Mouse (Mus musculus) kidney, postnatal 10 days (tissue): ENCODE results near the gene Mgat5.

Experiments used
- DNase-seq: peaks from one replicate; pipeline ENCODE4 v3.0.0; 2021; ENCODE audit warnings: mixed read lengths

The Mgat5 gene

DNA sequence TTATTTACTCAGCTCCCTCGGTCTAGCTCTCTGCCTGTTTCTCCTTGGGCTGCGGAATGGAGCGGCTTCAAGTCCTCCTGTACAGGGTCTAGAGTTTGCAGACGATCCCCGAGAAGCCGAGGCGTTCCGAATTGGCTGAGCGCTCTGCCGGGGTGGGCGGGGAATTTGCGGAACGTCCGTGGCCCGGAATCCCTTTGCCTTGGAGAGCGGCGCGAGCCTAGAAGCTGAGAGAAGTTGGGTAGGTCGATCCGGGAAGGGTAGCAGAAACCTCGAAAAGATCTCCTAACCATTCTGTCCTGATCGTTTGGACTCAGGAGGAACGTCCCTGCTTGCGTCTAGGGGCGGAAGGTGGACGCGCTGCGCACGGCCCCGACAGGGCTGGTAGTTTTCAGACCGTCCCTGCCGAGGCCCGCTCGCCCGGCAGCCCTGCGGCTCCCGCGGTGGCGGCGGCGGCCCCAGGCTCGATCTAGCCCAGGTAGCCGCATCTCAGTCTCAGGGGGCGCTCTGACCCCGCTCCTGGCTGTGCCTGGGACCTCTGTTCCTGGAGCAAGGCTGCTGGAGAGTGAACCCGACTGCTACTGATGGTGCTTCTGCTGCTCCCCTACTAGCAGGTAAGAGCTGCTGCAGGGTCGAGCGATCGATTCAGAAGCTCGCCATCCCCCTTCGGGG, at the start of gene Mgat5:
Gene Mgat5 (plus strand): TSS at position 199 of the 669 bp plus-strand sequence.
- peak; percentile 94 for DNase-seq

GRCm38 (mm10) chr1:127160118-127160760, 44.6 kb upstream of the Mgat5 start:
- DNase-seq = peak; percentile 39

DNA sequence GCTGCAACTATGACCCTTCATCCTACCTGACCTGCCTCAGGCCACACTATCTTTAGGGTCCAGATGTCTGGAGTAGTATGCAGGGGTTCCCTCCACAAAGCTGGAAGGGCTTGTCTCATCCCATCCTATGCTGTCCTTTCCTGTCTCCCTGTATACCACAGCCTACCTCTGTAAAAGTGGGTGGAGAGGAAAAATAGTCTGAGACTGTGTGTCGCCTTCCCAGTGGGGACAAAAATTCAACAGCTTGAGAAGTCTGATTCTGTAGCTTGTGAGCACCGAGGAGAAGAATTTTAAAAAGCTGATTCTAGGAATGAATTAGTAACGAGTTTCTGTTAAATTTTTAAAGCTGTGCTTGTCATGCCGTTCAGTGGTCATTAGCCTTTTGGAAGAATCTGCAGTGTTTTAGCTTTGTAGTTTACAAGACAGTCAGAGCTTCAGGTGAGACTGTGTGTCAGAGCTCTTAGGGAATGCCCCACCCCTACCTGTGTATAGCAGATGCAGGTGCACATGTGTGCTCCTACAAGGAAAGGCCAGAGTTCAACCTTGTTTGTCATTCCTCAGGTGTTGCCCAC, 40.1 kb upstream of the Mgat5 start:
- no peak for DNase-seq

DNA sequence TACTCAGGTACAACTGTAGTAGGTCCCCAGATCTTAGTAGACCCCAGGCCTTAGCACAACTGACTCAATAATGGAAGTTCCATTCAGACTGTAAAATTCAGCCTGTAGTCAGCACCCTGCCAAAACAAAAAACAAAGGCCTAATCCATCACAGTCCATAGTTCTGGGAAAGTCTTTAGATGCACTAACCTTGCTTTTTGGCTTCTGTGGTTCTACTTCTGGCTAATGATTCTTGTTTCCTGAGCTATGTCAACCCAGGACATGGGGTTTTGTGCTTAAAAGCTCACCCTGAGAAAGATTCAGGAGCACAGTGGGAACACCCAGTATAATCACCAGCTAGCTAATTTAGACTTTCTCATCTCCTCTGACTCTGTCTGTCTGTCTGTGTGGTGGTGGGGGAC, 38.3 kb upstream of the Mgat5 start:
- DNase-seq = no peak

- no peak for DNase-seq
These were observed 37.2 kb upstream of the Mgat5 start for GRCm38 (mm10) chr1:127167586-127167985.

DNA sequence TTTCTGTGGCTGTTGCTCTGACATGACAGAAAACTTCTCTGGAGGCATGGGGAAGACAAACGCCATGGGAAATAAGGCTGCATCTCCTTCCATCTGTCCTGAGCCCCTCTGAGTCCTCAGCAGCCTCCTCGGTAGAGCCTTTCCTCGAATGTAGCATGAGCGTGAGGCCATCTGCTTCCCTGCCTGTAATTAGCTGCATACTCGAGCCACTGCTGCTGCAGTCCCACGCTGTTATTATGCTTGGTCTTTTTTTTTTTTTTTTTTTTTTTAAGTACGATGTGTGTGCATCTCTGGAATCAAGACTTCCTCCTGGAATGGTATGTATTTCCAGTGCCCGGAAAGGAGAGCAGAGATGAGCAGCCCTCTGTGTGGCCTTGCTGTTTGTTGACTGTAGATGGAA, 36.6 kb upstream of the Mgat5 start:
- no peak for DNase-seq

GRCm38 (mm10) chr1:127169516-127169915, 35.3 kb upstream of the Mgat5 start:
- DNase-seq = no peak

- DNase-seq = no peak
These were observed 33.5 kb upstream of the Mgat5 start for GRCm38 (mm10) chr1:127171361-127171760.

DNA sequence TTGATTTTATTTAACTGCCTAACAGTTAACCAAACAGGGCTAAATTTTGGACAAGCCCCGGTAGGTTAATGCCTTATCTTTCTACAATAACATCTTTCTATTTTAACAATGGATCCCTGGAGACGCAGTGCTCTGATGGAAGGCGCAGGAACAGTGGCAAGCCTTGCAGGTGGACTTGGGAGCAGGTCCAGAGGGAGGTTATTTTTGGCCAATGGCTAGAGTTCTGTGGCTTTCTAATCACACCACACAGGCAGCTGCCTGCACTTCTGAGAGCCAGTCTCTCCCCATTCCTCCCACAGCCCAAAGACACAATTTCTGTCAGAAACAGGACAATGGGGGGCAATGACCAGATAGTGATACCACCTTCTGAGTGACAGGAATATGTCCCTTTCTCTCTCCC, 31.4 kb upstream of the Mgat5 start:
- no peak for DNase-seq

DNA sequence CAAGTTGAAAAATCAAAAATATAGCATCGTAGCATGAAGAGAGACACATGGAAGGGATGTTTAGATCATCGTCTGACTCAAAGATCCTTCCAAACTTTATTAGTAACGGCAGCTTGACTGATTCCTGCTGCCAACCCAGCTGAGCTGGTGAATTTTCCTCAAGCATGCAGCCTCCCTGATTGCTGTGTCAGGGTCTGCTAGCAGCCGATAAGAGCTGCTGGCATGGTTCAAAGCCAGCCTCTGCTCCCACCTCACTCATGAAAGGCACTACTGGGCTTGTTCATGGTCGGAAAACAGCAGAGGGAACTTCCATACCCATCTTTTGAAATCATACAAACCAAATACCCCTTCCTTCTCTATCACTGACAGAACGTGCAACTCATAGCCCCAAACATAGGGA, 12.4 kb upstream of the Mgat5 start:
- DNase-seq = no peak

DNA sequence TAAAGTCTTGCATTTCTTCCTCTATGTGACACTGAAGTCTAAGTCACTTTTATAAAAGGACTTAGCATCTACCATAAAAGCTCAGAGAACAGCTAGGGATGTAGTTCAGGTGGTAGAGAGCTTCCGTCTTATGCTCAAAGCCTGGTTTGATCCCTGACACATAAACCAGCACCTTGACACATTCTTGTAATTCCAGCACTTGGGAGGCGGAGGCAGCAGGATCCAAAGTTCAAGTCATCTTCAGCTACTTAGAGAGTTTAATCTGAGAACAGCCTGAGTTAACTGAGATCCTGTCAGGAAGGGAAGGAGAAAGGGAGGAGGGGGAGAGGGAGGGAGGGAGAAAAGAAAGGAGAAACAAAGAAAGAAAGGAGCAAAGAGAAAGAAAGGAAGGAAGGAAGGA, 5.6 kb upstream of the Mgat5 start:
- DNase-seq = no peak

DNA sequence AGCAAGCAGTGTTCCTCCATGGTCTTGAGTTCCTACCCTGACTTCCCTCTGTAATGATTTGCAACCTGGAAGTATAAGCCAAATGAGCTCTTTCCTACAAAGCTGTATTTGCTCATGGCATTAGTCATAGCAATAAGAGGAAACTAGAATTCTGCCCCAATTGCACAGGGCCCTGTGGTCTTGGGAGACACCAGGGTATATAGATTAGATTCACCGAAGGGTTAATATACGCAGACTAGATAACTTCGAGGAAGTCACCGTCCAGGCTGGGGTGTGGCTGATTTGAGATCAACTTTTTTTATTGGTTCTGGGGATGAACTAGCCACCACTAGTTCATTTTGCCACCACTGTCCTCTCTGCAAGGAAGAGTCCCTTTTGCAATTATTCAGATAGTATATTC, 2.5 kb upstream of the Mgat5 start:
- DNase-seq = no peak

DNA sequence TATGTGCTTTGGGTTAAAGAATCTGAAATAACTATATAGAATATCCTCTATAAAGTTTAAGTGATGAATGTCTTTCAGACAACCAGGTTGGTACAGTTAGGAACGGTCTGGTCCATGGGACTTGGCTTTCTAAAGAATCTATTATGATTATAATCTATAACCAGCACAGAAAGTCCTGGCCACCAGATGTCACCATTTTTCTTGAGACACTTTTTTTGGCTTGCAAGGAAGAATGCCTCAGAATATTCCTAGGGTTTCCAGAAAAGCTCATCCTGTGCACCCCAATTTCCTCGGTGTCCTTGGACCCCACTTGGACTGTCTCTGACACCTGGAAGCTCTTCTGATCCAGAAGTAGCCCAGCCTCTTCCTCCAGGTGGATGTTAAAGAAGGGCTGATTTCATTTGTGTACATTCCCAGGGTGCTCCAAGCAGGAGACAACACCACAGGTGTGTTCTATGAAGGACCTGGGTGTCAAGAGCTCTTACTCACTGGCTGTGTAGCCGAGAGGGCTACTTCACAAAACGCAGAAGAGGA, 1.5 kb upstream of the Mgat5 start:
- peak; percentile 74 for DNase-seq

DNA sequence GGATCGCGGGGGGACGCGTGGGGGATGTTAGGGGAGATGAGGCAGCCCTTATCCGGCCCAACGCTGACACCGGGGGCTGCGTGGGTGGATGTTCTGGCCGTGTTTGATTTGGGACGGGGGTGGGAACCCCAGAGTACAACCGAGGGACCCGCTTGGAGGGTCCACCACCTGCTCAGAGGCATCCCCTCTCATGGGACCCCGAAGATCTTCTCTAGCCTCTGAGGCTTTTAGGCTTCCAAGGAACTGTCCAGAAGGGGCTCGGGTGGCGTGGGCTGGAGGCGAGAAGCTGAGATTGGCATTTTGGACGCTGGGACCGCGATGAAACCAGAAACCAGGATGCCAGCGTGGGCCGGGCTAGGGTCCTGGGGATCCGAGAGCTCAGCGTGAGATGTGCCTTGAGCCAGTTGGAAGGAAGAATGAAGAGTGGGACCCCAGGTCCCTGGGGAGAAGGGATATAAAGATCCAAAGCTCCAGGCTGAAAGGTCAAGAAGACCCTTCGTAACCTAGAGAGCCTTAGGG, 745 bp downstream of the Mgat5 start:
- peak; percentile 34 for DNase-seq

DNA sequence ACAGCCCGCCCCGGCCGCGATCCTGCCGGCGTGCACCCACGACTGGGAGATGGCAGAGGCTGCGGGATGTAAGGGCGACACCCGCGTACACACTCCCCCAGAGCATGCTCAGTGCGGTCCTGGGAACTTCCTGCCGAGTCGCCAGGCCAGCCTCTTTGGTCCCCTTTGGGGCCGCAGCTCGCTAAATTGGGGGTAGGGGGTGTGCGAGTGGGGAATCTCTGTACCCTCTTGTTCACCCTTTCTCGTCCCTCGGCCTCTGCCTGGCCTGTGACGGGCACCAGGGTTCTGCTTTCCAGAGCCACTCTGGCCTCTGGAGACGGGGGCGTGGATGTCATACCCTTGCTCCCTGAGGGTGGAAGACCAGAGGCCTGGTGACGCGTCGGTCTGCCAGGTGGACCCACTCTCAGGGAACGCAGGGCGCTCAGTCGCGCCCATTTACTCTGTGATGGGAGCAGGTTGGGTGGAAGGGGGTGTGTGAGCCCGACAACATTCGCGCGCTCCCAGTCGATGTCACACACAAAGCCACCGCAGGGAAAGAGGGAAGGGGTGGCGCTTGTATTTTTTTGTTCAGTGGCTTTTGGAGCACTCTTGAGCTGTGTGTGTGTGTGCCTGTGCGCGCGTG, 1.3 kb downstream of the Mgat5 start:
- DNase-seq = peak; percentile 68

- no peak for DNase-seq
These were observed 2.2 kb downstream of the Mgat5 start for GRCm38 (mm10) chr1:127206881-127207555.

DNA sequence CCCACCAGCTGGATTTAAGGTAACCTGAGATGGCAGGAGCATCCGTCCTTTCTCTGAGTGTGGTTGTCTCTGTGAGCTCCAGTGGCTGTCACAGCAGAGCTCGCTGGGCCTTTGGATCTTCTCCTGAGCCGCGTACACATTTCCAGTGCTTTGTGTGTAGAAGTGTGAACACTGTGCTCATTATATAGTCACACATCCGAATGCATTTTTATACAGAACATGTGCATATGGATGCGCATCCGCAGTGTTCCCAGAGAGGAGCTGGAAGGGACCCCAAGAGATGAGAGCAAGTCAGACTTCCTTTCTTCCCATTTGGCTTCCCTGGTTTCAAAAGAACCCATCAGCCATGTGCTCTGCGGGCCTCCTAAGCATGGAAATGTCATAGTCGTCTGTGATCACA, 3.4 kb downstream of the Mgat5 start:
- DNase-seq = no peak

- no peak for DNase-seq
These were observed 8.0 kb downstream of the Mgat5 start for GRCm38 (mm10) chr1:127212812-127213211.

DNA sequence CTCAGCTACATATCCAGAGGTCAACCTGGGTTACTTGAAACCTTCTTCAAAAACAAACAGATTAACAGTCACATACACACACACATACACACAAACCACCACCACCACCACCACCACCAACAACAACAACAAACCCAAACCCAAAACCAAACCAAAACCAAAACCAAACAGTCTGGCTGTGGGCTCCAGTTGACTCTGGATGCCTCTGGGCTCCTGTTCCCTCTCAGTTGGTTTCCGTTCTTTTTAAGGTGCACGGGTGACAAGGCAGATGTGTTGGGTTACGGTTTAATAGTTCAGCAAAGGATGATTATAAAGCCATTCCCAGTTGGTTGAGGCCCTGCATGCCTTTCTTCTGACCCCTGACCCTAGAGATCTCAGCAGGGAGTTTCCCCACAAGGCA, 8.6 kb downstream of the Mgat5 start:
- DNase-seq = no peak

GRCm38 (mm10) chr1:127214585-127215232, 9.9 kb downstream of the Mgat5 start:
- no peak for DNase-seq

GRCm38 (mm10) chr1:127216979-127217378, 12.2 kb downstream of the Mgat5 start:
- DNase-seq = no peak

DNA sequence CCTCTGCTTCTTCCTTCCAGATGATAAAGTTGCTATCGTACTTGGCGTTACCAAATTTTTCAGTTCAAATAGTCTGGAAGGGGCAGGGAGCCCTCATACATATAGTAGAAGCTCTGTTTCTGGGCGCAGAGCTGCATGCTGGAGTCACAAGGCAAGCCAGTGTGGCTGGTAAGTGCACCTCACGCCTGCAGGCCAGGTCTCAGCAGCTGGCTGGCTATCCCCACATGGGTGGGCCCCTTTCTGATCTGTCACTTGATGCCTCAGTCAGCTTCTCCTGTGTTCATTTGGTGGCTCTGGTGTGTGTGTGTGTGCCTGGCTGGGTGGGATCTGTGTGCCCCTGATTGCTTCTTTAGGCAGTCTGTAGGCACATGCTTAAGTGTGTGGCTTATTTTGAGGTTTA, 12.8 kb downstream of the Mgat5 start:
- DNase-seq = no peak
